Mouse (Mus musculus) embryonic fibroblast, embryonic 13.5 days (primary cell): ENCODE measurements around the gene Prrg2.

Experiments
- CTCF ChIP-seq: IDR thresholded peaks from 2 replicates; pipeline ENCODE4 v1.5.1; 2011; ENCODE audit warnings: mild to moderate bottlenecking, control low read depth, low read length, moderate library complexity, borderline replicate concordance; ENCODE audit not compliant: insufficient read depth
- POLR2A ChIP-seq: IDR thresholded peaks from 2 replicates; pipeline ENCODE4 v1.6.1; 2011; ENCODE audit warnings: low read depth, mild to moderate bottlenecking, control low read depth, low read length, moderate library complexity

- peak; percentile 39; the same call in 1 of the 2 replicates for TF ChIP-seq CTCF
- no peak for TF ChIP-seq POLR2A
Observed at GRCm38 (mm10) chr7:45037720-45038361, 24.6 kb downstream of the Prrg2 start.
